Mouse (Mus musculus) forebrain, embryonic 13.5 days (tissue): ENCODE measurements around the gene Zbtb42. TPM values are rescaled to one million over a fixed set of nuclear protein-coding genes. Genes with fewer than 3 reads are reported as not detected.
A peak's percentile ranks its signal among the peaks of the same experiment; 100 is the strongest.

Experiments used
- ATAC-seq: fragments of 200-750 bp; cut with Nextera tagmentation; 2 replicates; pipeline ENCODE4 v1.8.0; 2017
- H3K27ac ChIP-seq: fragments of 300-500 bp; sonication (generic); 2 replicates; pipeline ENCODE4 v1.5.1; 2015; ENCODE audit warnings: inconsistent platforms, mild to moderate bottlenecking, moderate library complexity
- H3K27me3 ChIP-seq: fragments of 300-500 bp; sonication (generic); 2 replicates; pipeline ENCODE4 v1.6.1; 2015; ENCODE audit warnings: mild to moderate bottlenecking, inconsistent platforms
- H3K36me3 ChIP-seq: fragments of 300-500 bp; sonication (generic); 2 replicates; pipeline ENCODE4 v1.6.1; 2015; ENCODE audit warnings: mild to moderate bottlenecking, inconsistent platforms; ENCODE audit not compliant: poor library complexity, severe bottlenecking
- H3K4me1 ChIP-seq: fragments of 300-500 bp; sonication (generic); 2 replicates; pipeline ENCODE4 v1.6.1; 2015; ENCODE audit warnings: inconsistent platforms
- H3K4me2 ChIP-seq: fragments of 300-500 bp; sonication (generic); 2 replicates; pipeline ENCODE4 v1.6.1; 2015; ENCODE audit warnings: inconsistent platforms, mild to moderate bottlenecking, moderate library complexity
- H3K4me3 ChIP-seq: fragments of 300-500 bp; sonication (generic); 2 replicates; pipeline ENCODE4 v1.5.1; 2015; ENCODE audit warnings: mild to moderate bottlenecking, inconsistent platforms
- H3K9ac ChIP-seq: fragments of 300-500 bp; sonication (generic); 2 replicates; pipeline ENCODE4 v1.6.1; 2015; ENCODE audit warnings: mild to moderate bottlenecking, inconsistent platforms
- H3K9me3 ChIP-seq: fragments of 300-500 bp; sonication (generic); replicated peaks from 2 replicates; pipeline ENCODE4 v1.6.1; 2016; ENCODE audit warnings: inconsistent platforms
- WGBS: fragments of 180-500 bp; shearing (Covaris S2); methylation state at CpG from one replicate; pipeline ENCODE4 v1.1.7; 2015; 5-methylcytosine and 5-hydroxymethylcytosine counted together
- polyA plus RNA-seq: library from polyadenylated mRNA; unstranded; fragments of >200 nt; fragmentation: Nextera tagmentation; extraction: Ambion mirVana; gene quantifications from 2 replicates; pipeline ENCODE4 v1.2.1, GENCODE M21; 2015

The Zbtb42 gene
- polyA plus RNA-seq, 1 experiment from 2014 or later, result 2.1 TPM

- H3K9ac ChIP-seq, result peak overlapping the region; percentile 30; the same call in 1 of the 2 replicates
- no peaks in the 10 kb centered on the region for H3K9me3 ChIP-seq
- peak overlapping the region; percentile 10 for H3K4me2 ChIP-seq
- no peaks in the 10 kb centered on the region for H3K36me3 ChIP-seq
- peaks cover 32% of the 10 kb centered on the region for H3K27me3 ChIP-seq
- no peak for ATAC-seq
- peaks cover 12% of the 10 kb centered on the region for H3K4me1 ChIP-seq
- WGBS, result 26% methylated on average over 15 of the region's 15 CpGs
- no peak overlapping the region for H3K27ac ChIP-seq
- H3K4me3 ChIP-seq, result no peak overlapping the region
These were observed 21.9 kb downstream of the Zbtb42 start for GRCm38 (mm10) chr12:112700522-112700921.

GRCm38 (mm10) chr12:112702374-112703320 lies 24.0 kb downstream of the Zbtb42 start:
- Histone ChIP-seq H3K4me1 (peaks cover 12% of the 10 kb centered on the region), H3K27me3 (peaks cover 41% of the 10 kb centered on the region), H3K4me3 (no peak overlapping the region), H3K36me3 (no peaks in the 10 kb centered on the region), H3K4me2 (no peak overlapping the region), H3K9me3 (no peaks in the 10 kb centered on the region), H3K27ac (no peak overlapping the region), H3K9ac (no peak overlapping the region)
- 80% methylated on average over 6 of the region's 6 CpGs for WGBS
- ATAC-seq, result no peak

- Histone ChIP-seq H3K27ac (no peak overlapping the region), H3K4me1 (no peaks in the 10 kb centered on the region; the same call in 1 of the 2 replicates), H3K9me3 (no peaks in the 10 kb centered on the region), H3K9ac (0 out of 2 replicates have a peak overlapping the region, but pooled peaks have one; percentile 21), H3K27me3 (peaks cover 36% of the 10 kb centered on the region), H3K4me3 (0 out of 2 replicates have a peak overlapping the region, but pooled peaks have one; percentile 12), H3K36me3 (no peaks in the 10 kb centered on the region), H3K4me2 (peak overlapping the region; percentile 43)
- peak; percentile 88 for ATAC-seq
- 13% methylated on average over 32 of the region's 32 CpGs for WGBS
These were observed 28.3 kb downstream of the Zbtb42 start for GRCm38 (mm10) chr12:112706704-112707572.

GRCm38 (mm10) chr12:112707573-112707869 lies 28.9 kb downstream of the Zbtb42 start:
- ATAC-seq, result no peak; the same call in 1 of the 2 replicates
- peaks cover 30% of the 10 kb centered on the region for H3K27me3 ChIP-seq
- H3K4me1 ChIP-seq, result no peaks in the 10 kb centered on the region; the same call in 1 of the 2 replicates
- H3K9ac ChIP-seq, result peak overlapping the region; percentile 21; the same call in 1 of the 2 replicates
- no peaks in the 10 kb centered on the region for H3K36me3 ChIP-seq
- H3K4me3 ChIP-seq, result no peak overlapping the region
- 18% methylated on average over 8 of the region's 8 CpGs for WGBS
- H3K4me2 ChIP-seq, result peak overlapping the region; percentile 43; the same call in 1 of the 2 replicates
- H3K27ac ChIP-seq, result no peak overlapping the region
- H3K9me3 ChIP-seq, result no peaks in the 10 kb centered on the region

- Histone ChIP-seq H3K27ac (0 out of 2 replicates have a peak overlapping the region, but pooled peaks have one; percentile 31), H3K4me1 (peaks cover 8% of the 10 kb centered on the region), H3K9ac (peak overlapping the region; percentile 8; the same call in 1 of the 2 replicates), H3K36me3 (no peaks in the 10 kb centered on the region), H3K27me3 (peaks cover 8% of the 10 kb centered on the region), H3K4me2 (no peak overlapping the region), H3K4me3 (no peak overlapping the region), H3K9me3 (no peaks in the 10 kb centered on the region)
- peak; percentile 32; the same call in 1 of the 2 replicates for ATAC-seq
- 69% methylated on average over 3 of the region's 3 CpGs for WGBS
These were observed 35.4 kb downstream of the Zbtb42 start for GRCm38 (mm10) chr12:112713984-112714383.

GRCm38 (mm10) chr12:112717140-112717539 lies 38.5 kb downstream of the Zbtb42 start:
- peaks cover 26% of the 10 kb centered on the region for H3K27me3 ChIP-seq
- H3K36me3 ChIP-seq, result no peaks in the 10 kb centered on the region
- H3K9me3 ChIP-seq, result no peaks in the 10 kb centered on the region
- H3K9ac ChIP-seq, result no peak overlapping the region
- H3K4me1 ChIP-seq, result peaks cover 14% of the 10 kb centered on the region
- no peak overlapping the region for H3K27ac ChIP-seq
- H3K4me2 ChIP-seq, result no peak overlapping the region
- ATAC-seq, result no peak
- H3K4me3 ChIP-seq, result no peak overlapping the region
- WGBS, result 24% methylated on average over 7 of the region's 7 CpGs

- ATAC-seq, result no peak
- Histone ChIP-seq H3K9ac (no peak overlapping the region), H3K4me1 (peaks cover 25% of the 10 kb centered on the region), H3K27me3 (peaks cover 30% of the 10 kb centered on the region), H3K4me3 (no peak overlapping the region), H3K4me2 (no peak overlapping the region), H3K36me3 (no peaks in the 10 kb centered on the region), H3K9me3 (no peaks in the 10 kb centered on the region), H3K27ac (no peak overlapping the region)
- 70% methylated on average over 5 of the region's 5 CpGs for WGBS
These were observed 40.4 kb downstream of the Zbtb42 start for GRCm38 (mm10) chr12:112718995-112719394.

- Histone ChIP-seq H3K4me2 (peak within 1 kb of the TSS; percentile 98), H3K4me1 (peaks cover 32% of the 10 kb centered on the region), H3K9ac (no peak within 1 kb of the TSS), H3K27me3 (peaks cover 30% of the 10 kb centered on the region), H3K9me3 (no peaks in the 10 kb centered on the region), H3K27ac (no peak within 1 kb of the TSS), H3K36me3 (no peaks in the 10 kb centered on the region), H3K4me3 (peak within 1 kb of the TSS; percentile 84)
- 75% methylated on average over 6 of the region's 6 CpGs for WGBS
- ATAC-seq, result no peak
These were observed 41.6 kb downstream of the Zbtb42 start, which contains the start of gene Cep170b for GRCm38 (mm10) chr12:112720216-112720615. Gene Cep170b (plus strand): TSS chr12:112720455.

- Histone ChIP-seq H3K4me2 (peak overlapping the region; percentile 98), H3K27me3 (peaks cover 30% of the 10 kb centered on the region), H3K4me3 (peak overlapping the region; percentile 84), H3K9ac (no peak overlapping the region), H3K27ac (no peak overlapping the region), H3K9me3 (no peaks in the 10 kb centered on the region), H3K36me3 (0 out of 2 replicates have a peak, but pooled peaks cover 2% of the 10 kb centered on the region), H3K4me1 (peaks cover 38% of the 10 kb centered on the region)
- ATAC-seq, result no peak
- WGBS, result 37% methylated on average over 12 of the region's 12 CpGs
These were observed 42.3 kb downstream of the Zbtb42 start for GRCm38 (mm10) chr12:112720890-112721423.

- WGBS, result 2% methylated on average over 42 of the region's 69 CpGs
- Histone ChIP-seq H3K4me3 (peak overlapping the region; percentile 84), H3K27me3 (peaks cover 30% of the 10 kb centered on the region), H3K4me2 (peak overlapping the region; percentile 98), H3K4me1 (peaks cover 38% of the 10 kb centered on the region), H3K36me3 (0 out of 2 replicates have a peak, but pooled peaks cover 2% of the 10 kb centered on the region), H3K9me3 (no peaks in the 10 kb centered on the region), H3K9ac (peak overlapping the region; percentile 89), H3K27ac (no peak overlapping the region)
- peak; percentile 31 for ATAC-seq
These were observed 43.0 kb downstream of the Zbtb42 start for GRCm38 (mm10) chr12:112721424-112722239.
